Mouse (Mus musculus): Measurements from ENCODE around the gene Tmem145. TPM values are rescaled to one million over a fixed set of nuclear protein-coding genes. Genes with fewer than 3 reads are reported as not detected.

Tmem145 gene
- total and polyA plus RNA-seq, 3 experiments: not detected

- peaks cover 87% of the 10 kb centered on the region for H3K4me1 ChIP-seq (ENCODE audit: insufficient read depth, low read depth, low read length)
- no peaks in the 10 kb centered on the region for H3K27me3 ChIP-seq (ENCODE audit: insufficient read depth, low read length)
- H3K36me3 ChIP-seq (replicated peaks): peaks cover 40% of the 10 kb centered on the region
Measured at GRCm38 (mm10) chr7:25279861-25280791, 25.8 kb upstream of the Tmem145 start.

DNA sequence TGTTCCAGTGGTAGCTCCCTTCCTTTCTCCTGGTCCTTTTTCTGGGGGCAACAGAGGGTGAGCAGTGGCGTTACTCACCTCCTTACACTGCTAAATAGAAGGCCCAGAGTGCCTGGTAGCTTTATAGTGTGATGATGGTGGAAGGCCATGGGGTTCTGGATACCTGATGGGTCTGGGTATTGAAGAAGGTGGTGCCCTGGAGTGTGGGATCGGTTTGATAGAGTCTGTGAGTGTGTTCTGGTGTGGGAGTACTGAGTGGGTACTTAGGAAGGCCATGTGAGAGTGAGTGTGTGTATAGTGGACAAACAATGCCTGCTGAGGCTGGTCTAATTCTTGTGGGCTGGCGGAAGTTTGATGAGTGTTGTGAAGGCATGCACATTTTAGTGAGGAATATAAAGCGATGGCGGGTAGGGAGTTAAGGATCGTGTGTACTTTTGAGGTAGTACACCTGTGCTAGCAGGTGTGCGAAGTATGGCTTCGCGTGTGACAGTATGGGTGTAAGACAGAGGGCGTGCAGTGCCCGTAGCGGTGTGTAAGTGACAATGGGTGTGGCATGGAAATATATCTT is 24.7 kb upstream of the Tmem145 start:
- TF ChIP-seq GATA2 (IDR thresholded peaks at IDR 0.05; ENCODE audit: borderline replicate concordance, low read depth, low read length) (no peak), POLR2AphosphoS5 (IDR thresholded peaks at IDR 0.05; ENCODE audit: insufficient replicate concordance, low read depth, low read length) (0 out of 2 replicates have a peak, but pooled peaks have one; percentile 55)
- Histone ChIP-seq H3K36me3 (replicated peaks) (peaks cover 40% of the 10 kb centered on the region), H3K9me3 (replicated peaks) (no peaks in the 10 kb centered on the region), H3K4me1 (ENCODE audit: insufficient read depth, low read depth, low read length) (peaks cover 85% of the 10 kb centered on the region), H3K4me3 (ENCODE audit: low read depth, low read length) (peak overlapping the region; percentile 70; the same call in 1 of the 2 replicates), H3K27me3 (ENCODE audit: insufficient read depth, low read length) (no peaks in the 10 kb centered on the region)
- DNase-seq (ENCODE audit: low spot score) (no peak), ATAC-seq (ENCODE audit: extremely low read depth, insufficient number of reproducible peaks, low FRiP score, poor library complexity, severe bottlenecking) (no peak)

More at GRCm38 (mm10) chr7:25279861-25280791, 25.8 kb upstream of the Tmem145 start:
- peak overlapping the region; percentile 75 for H3K4me3 ChIP-seq (ENCODE audit: low read depth, low read length)
- DNase-seq (ENCODE audit: low spot score): no peak
- no peak for TF ChIP-seq CTCF (IDR thresholded peaks at IDR 0.05; ENCODE audit: low read depth, low read length)
- no peak for TF ChIP-seq GATA2 (IDR thresholded peaks at IDR 0.05; ENCODE audit: borderline replicate concordance, low read depth, low read length)
- no peak for TF ChIP-seq POLR2AphosphoS5 (IDR thresholded peaks at IDR 0.05; ENCODE audit: insufficient replicate concordance, low read depth, low read length)
- TF ChIP-seq GATA1 (IDR thresholded peaks at IDR 0.05; ENCODE audit: borderline replicate concordance, low read length): no peak
- no peak for TF ChIP-seq TAL1 (conservative IDR thresholded peaks at IDR 0.05; ENCODE audit: low read depth, low read length)
- H3K9me3 ChIP-seq (replicated peaks): no peaks in the 10 kb centered on the region
- no peak for ATAC-seq (ENCODE audit: extremely low read depth, insufficient number of reproducible peaks, low FRiP score, poor library complexity, severe bottlenecking)

GRCm38 (mm10) chr7:25281734-25282601 is 23.9 kb upstream of the Tmem145 start:
- DNase-seq (ENCODE audit: low spot score): peak; percentile 97
- H3K9me3 ChIP-seq (replicated peaks): no peaks in the 10 kb centered on the region
- peak; percentile 67 for ATAC-seq (ENCODE audit: extremely low read depth, insufficient number of reproducible peaks, low FRiP score, poor library complexity, severe bottlenecking)
- peak overlapping the region; percentile 93 for H3K4me3 ChIP-seq (ENCODE audit: low read depth, low read length)
- H3K27me3 ChIP-seq (ENCODE audit: insufficient read depth, low read length): no peaks in the 10 kb centered on the region
- TF ChIP-seq CTCF (IDR thresholded peaks at IDR 0.05; ENCODE audit: low read depth, low read length): no peak
- TF ChIP-seq POLR2AphosphoS5 (IDR thresholded peaks at IDR 0.05; ENCODE audit: insufficient replicate concordance, low read depth, low read length): 0 out of 2 replicates have a peak, but pooled peaks have one; percentile 5
- no peak for TF ChIP-seq GATA1 (IDR thresholded peaks at IDR 0.05; ENCODE audit: borderline replicate concordance, low read length)
- TF ChIP-seq TAL1 (conservative IDR thresholded peaks at IDR 0.05; ENCODE audit: low read depth, low read length): no peak
- no peak for TF ChIP-seq GATA2 (IDR thresholded peaks at IDR 0.05; ENCODE audit: borderline replicate concordance, low read depth, low read length)
- H3K4me1 ChIP-seq (ENCODE audit: insufficient read depth, low read depth, low read length): peaks cover 85% of the 10 kb centered on the region
- peaks cover 43% of the 10 kb centered on the region for H3K36me3 ChIP-seq (replicated peaks)

DNA sequence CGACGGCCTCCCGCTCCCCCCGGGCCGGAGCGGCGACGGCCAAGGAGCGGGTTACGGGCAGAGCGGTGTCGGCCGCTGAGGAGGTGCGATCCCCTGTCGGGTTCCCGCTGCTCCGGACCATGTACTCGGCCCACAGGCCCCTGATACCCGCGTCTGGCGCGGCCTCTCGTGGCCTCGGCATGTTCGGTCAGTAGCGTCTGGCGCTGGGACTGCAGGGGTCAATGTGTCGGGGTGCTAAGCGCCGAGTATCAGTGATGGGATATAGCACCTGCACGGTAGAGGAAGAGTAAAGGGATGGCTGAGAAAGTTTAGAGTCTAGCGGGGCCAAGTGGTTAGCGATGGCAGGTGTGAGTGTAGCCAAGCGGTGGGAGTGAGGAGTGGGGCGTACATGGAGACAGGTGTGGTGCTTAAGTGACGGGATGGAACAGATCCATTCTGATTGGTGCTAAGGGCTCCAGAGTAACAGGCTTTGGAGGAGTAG is 23.1 kb upstream of the Tmem145 start:
- Histone ChIP-seq H3K27me3 (ENCODE audit: insufficient read depth, low read length) (no peaks in the 10 kb centered on the region), H3K4me3 (ENCODE audit: low read depth, low read length) (peak overlapping the region; percentile 93), H3K36me3 (replicated peaks) (peaks cover 45% of the 10 kb centered on the region), H3K9me3 (replicated peaks) (no peaks in the 10 kb centered on the region), H3K4me1 (ENCODE audit: insufficient read depth, low read depth, low read length) (peaks cover 84% of the 10 kb centered on the region)
- no peak for DNase-seq (ENCODE audit: low spot score)
- TF ChIP-seq POLR2AphosphoS5 (IDR thresholded peaks at IDR 0.05; ENCODE audit: insufficient replicate concordance, low read depth, low read length): no peak
- no peak for TF ChIP-seq GATA2 (IDR thresholded peaks at IDR 0.05; ENCODE audit: borderline replicate concordance, low read depth, low read length)
- ATAC-seq (ENCODE audit: extremely low read depth, insufficient number of reproducible peaks, low FRiP score, poor library complexity, severe bottlenecking): no peak

DNA sequence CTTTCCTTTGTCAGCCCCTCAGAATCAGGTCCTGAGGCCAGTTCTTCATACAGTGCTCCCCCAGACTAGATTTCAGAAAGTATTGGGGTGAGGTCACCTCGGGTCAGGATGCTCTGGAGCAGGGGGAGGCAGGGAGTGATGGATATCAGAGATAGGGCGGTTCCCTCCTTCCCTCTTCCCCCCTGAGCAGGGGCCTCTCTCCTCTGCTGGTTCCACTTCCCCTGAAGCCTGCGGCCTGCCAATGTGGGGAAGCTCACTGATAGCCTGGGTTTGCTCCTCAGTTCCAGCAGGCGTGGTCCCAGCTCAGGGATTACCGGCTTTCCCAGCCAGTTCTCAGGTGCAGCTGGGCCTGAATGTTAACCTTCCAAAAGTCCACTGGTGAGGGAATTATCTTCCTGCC is 22.3 kb upstream of the Tmem145 start:
- H3K9me3 ChIP-seq (replicated peaks): no peaks in the 10 kb centered on the region
- no peak for TF ChIP-seq CTCF (IDR thresholded peaks at IDR 0.05; ENCODE audit: low read depth, low read length)
- no peak for TF ChIP-seq POLR2AphosphoS5 (IDR thresholded peaks at IDR 0.05; ENCODE audit: insufficient replicate concordance, low read depth, low read length)
- TF ChIP-seq TAL1 (conservative IDR thresholded peaks at IDR 0.05; ENCODE audit: low read depth, low read length): no peak
- TF ChIP-seq GATA1 (IDR thresholded peaks at IDR 0.05; ENCODE audit: borderline replicate concordance, low read length): no peak
- TF ChIP-seq GATA2 (IDR thresholded peaks at IDR 0.05; ENCODE audit: borderline replicate concordance, low read depth, low read length): no peak
- H3K4me3 ChIP-seq (ENCODE audit: low read depth, low read length): peak overlapping the region; percentile 93
- peaks cover 84% of the 10 kb centered on the region for H3K4me1 ChIP-seq (ENCODE audit: insufficient read depth, low read depth, low read length)
- peaks cover 54% of the 10 kb centered on the region for H3K36me3 ChIP-seq (replicated peaks)
- ATAC-seq (ENCODE audit: extremely low read depth, insufficient number of reproducible peaks, low FRiP score, poor library complexity, severe bottlenecking) (0 out of 2 replicates have a peak, but pooled peaks have one; percentile 7), DNase-seq (ENCODE audit: low spot score) (peak; percentile 72)
- no peaks in the 10 kb centered on the region for H3K27me3 ChIP-seq (ENCODE audit: insufficient read depth, low read length)

Measured in G1E (cell line).